Mouse (Mus musculus) adrenal gland, adult 8-10 months (tissue): ENCODE measurements around the gene Rngtt. TPM values are rescaled to one million over a fixed set of nuclear protein-coding genes. Genes with fewer than 3 reads are reported as not detected.
"Not testable (repeated sequence)": the region's sequence is repeated elsewhere in the genome, so short reads cannot be mapped to it uniquely, and the experiment has no call there.

Experiments used
- DNase-seq: peaks from one replicate; pipeline ENCODE4 v3.0.0; 2022
- total RNA-seq, 4 experiments: library from RNA; stranded (reverse); gene quantifications; 2 replicates each; pipeline ENCODE4 v1.2.4; 2022

The Rngtt gene
- total RNA-seq, result 10 to 100 TPM; 33.0 to 43.2 (median 38.8) TPM

GRCm38 (mm10) chr4:33309764-33310757 lies at the start of gene Rngtt:
Gene Rngtt, plus strand, starts transcription at chr4:33310311.
- DNase-seq, result peak; percentile 96

- no peak for DNase-seq
Measured at GRCm38 (mm10) chr4:33260311-33260710, 49.8 kb upstream of the Rngtt start.

- DNase-seq, result peak; percentile 97
Measured at GRCm38 (mm10) chr4:33261311-33261753, 48.8 kb upstream of the Rngtt start.

- no peak for DNase-seq
Measured at GRCm38 (mm10) chr4:33262897-33263296, 47.2 kb upstream of the Rngtt start.

- DNase-seq, result no peak
Measured at GRCm38 (mm10) chr4:33264979-33265726, 45.0 kb upstream of the Rngtt start.

- no peak for DNase-seq
Measured at GRCm38 (mm10) chr4:33270386-33271314, 39.5 kb upstream of the Rngtt start.

GRCm38 (mm10) chr4:33273437-33273836 lies 36.7 kb upstream of the Rngtt start:
- no peak for DNase-seq

GRCm38 (mm10) chr4:33281891-33282685 lies 28.0 kb upstream of the Rngtt start:
- no peak for DNase-seq

GRCm38 (mm10) chr4:33284083-33284880 lies 25.8 kb upstream of the Rngtt start:
- peak; percentile 29 for DNase-seq

- no peak for DNase-seq
Measured at GRCm38 (mm10) chr4:33285448-33285847, 24.7 kb upstream of the Rngtt start.

GRCm38 (mm10) chr4:33289106-33289650 lies 20.9 kb upstream of the Rngtt start:
- no peak for DNase-seq

GRCm38 (mm10) chr4:33290002-33290401 lies 20.1 kb upstream of the Rngtt start, which contains the start of gene Pnrc1:
Gene Pnrc1, minus strand, starts transcription at chr4:33290163.
- DNase-seq, result peak; percentile 82

GRCm38 (mm10) chr4:33290878-33291277 lies 19.2 kb upstream of the Rngtt start:
- DNase-seq, result no peak

GRCm38 (mm10) chr4:33292409-33293370 lies 17.4 kb upstream of the Rngtt start:
- DNase-seq, result peak; percentile 50

GRCm38 (mm10) chr4:33300891-33301665 lies 9.0 kb upstream of the Rngtt start:
- not testable (repeated sequence) for DNase-seq

- no peak for DNase-seq
Measured at GRCm38 (mm10) chr4:33303057-33303456, 7.1 kb upstream of the Rngtt start.

- no peak for DNase-seq
Measured at GRCm38 (mm10) chr4:33307146-33307545, 3.0 kb upstream of the Rngtt start.
